Mouse (Mus musculus) liver, adult 2 months (tissue): ENCODE measurements at regions not wholly inside any gene's neighbourhood (a gene's known extent, or its start where the extent isn't known, plus 50 kb on each side); places are given as distances from the start of the nearest gene placed in this dataset.

ENCODE experiments used
- CTCF ChIP-seq: fragments of 200-500 bp; IDR thresholded peaks from 2 replicates; pipeline ENCODE4 v1.5.1; 2011; ENCODE audit warnings: low read depth, low read length, control low read depth
- POLR2A ChIP-seq: fragments of 200-500 bp; IDR thresholded peaks from 2 replicates; pipeline ENCODE4 v1.6.1; 2011; ENCODE audit warnings: low read length, control low read depth; ENCODE audit not compliant: insufficient read depth; ENCODE audit errors: extremely low read depth

DNA sequence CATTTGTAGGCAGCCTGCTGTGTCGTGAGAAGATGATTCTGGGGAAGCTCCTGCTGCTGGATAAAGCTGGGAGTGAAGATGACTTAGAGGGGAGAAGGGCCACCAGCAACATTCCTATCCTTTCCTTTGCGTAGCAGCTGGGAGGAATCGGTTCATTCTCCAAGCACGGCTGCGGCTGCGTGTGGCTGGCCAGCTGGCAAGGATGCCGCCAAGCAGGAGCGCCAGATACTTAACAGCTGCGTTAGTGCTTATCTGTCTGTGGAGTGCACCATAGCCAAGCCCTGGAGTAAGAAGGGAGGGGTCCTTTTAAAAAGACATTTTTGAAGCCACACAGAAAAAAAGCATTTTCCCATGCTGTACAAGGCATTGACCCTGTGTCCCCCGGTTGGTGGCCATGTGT lies 361.4 kb upstream of the Arglu1 start:
- TF ChIP-seq POLR2A, result no peak
- TF ChIP-seq CTCF, result no peak
